Mouse (Mus musculus): Measurements from ENCODE around the gene Mettl3. TPM values are rescaled to one million over a fixed set of nuclear protein-coding genes. Genes with fewer than 3 reads are reported as not detected.

Mettl3 gene
- polyA plus RNA-seq, 1 experiment from 2014 or later: 50.1 TPM

- Histone ChIP-seq H3K4me1 (ENCODE audit: control insufficient read depth, insufficient read depth, low read length) (no peaks in the 10 kb centered on the region), H3K27ac (replicated peaks; ENCODE audit: low read depth, low read length) (no peak overlapping the region), H3K36me3 (replicated peaks; ENCODE audit: control insufficient read depth, insufficient read depth, low read depth, low read length) (no peaks in the 10 kb centered on the region), H3K4me3 (ENCODE audit: low read depth, low read length) (no peak overlapping the region), H3K27me3 (ENCODE audit: control insufficient read depth, insufficient read depth, low read length) (no peaks in the 10 kb centered on the region), H3K4me2 (ENCODE audit: low read depth, low read length) (peak overlapping the region; percentile 11; the same call in 1 of the 2 replicates), H3K9ac (replicated peaks; ENCODE audit: low read length) (no peak overlapping the region), H3K9me3 (replicated peaks; ENCODE audit: control insufficient read depth, low read length) (no peaks in the 10 kb centered on the region)
- DNase-seq (ENCODE audit: low spot score) (peak; percentile 53), ATAC-seq (replicated peaks; ENCODE audit: insufficient number of reproducible peaks, low FRiP score, low TSS enrichment, low read depth) (0 out of 2 replicates have a peak, but pooled peaks have one; percentile 27)
- WGBS: 7% methylated on average over 4 of the region's 4 CpGs
Measured at GRCm38 (mm10) chr14:52325890-52326289, 21.0 kb upstream of the Mettl3 start.

- DNase-seq (ENCODE audit: low spot score) (no peak), ATAC-seq (replicated peaks; ENCODE audit: insufficient number of reproducible peaks, low FRiP score, low TSS enrichment, low read depth) (no peak)
- WGBS: 65% methylated on average over 6 of the region's 6 CpGs
- no peaks in the 10 kb centered on the region for H3K9me3 ChIP-seq (replicated peaks; ENCODE audit: control insufficient read depth, low read length)
- no peak overlapping the region for H3K4me2 ChIP-seq (ENCODE audit: low read depth, low read length)
- no peak overlapping the region for H3K27ac ChIP-seq (replicated peaks; ENCODE audit: low read depth, low read length)
- H3K4me1 ChIP-seq (ENCODE audit: control insufficient read depth, insufficient read depth, low read length): peaks cover 6% of the 10 kb centered on the region; the same call in 1 of the 2 replicates
- no peaks in the 10 kb centered on the region for H3K27me3 ChIP-seq (ENCODE audit: control insufficient read depth, insufficient read depth, low read length)
- H3K36me3 ChIP-seq (replicated peaks; ENCODE audit: control insufficient read depth, insufficient read depth, low read depth, low read length): peaks cover 4% of the 10 kb centered on the region
- H3K9ac ChIP-seq (replicated peaks; ENCODE audit: low read length): no peak overlapping the region
- no peak overlapping the region for H3K4me3 ChIP-seq (ENCODE audit: low read depth, low read length)
Measured at GRCm38 (mm10) chr14:52319361-52319760, 14.4 kb upstream of the Mettl3 start.

GRCm38 (mm10) chr14:52316441-52317225 is 11.7 kb upstream of the Mettl3 start:
- peaks cover 27% of the 10 kb centered on the region for H3K36me3 ChIP-seq (replicated peaks; ENCODE audit: control insufficient read depth, insufficient read depth, low read depth, low read length)

GRCm38 (mm10) chr14:52315792-52316440 is 11.0 kb upstream of the Mettl3 start:
- peak overlapping the region; percentile 89 for H3K27ac ChIP-seq (replicated peaks; ENCODE audit: low read depth, low read length)
- H3K4me2 ChIP-seq (ENCODE audit: low read depth, low read length): peak overlapping the region; percentile 87
- peak; percentile 86 for ATAC-seq (replicated peaks; ENCODE audit: insufficient number of reproducible peaks, low FRiP score, low TSS enrichment, low read depth)
- 0% methylated on average over 29 of the region's 41 CpGs for WGBS
- no peaks in the 10 kb centered on the region for H3K9me3 ChIP-seq (replicated peaks; ENCODE audit: control insufficient read depth, low read length)
- DNase-seq (ENCODE audit: low spot score): peak; percentile 87
- H3K4me3 ChIP-seq (ENCODE audit: low read depth, low read length): peak overlapping the region; percentile 80
- H3K27me3 ChIP-seq (ENCODE audit: control insufficient read depth, insufficient read depth, low read length): no peaks in the 10 kb centered on the region
- H3K9ac ChIP-seq (replicated peaks; ENCODE audit: low read length): peak overlapping the region; percentile 94
- peaks cover 9% of the 10 kb centered on the region for H3K4me1 ChIP-seq (ENCODE audit: control insufficient read depth, insufficient read depth, low read length)
- peaks cover 27% of the 10 kb centered on the region for H3K36me3 ChIP-seq (replicated peaks; ENCODE audit: control insufficient read depth, insufficient read depth, low read depth, low read length)

More at GRCm38 (mm10) chr14:52316441-52317225, 11.7 kb upstream of the Mettl3 start:
- H3K4me2 ChIP-seq (ENCODE audit: low read depth, low read length): peak overlapping the region; percentile 87
- H3K27ac ChIP-seq (replicated peaks; ENCODE audit: low read depth, low read length): peak overlapping the region; percentile 89
- H3K9ac ChIP-seq (replicated peaks; ENCODE audit: low read length): peak overlapping the region; percentile 94
- peaks cover 9% of the 10 kb centered on the region for H3K4me1 ChIP-seq (ENCODE audit: control insufficient read depth, insufficient read depth, low read length)
- H3K27me3 ChIP-seq (ENCODE audit: control insufficient read depth, insufficient read depth, low read length): no peaks in the 10 kb centered on the region
- 5% methylated on average over 16 of the region's 16 CpGs for WGBS
- no peaks in the 10 kb centered on the region for H3K9me3 ChIP-seq (replicated peaks; ENCODE audit: control insufficient read depth, low read length)
- peak; percentile 72 for DNase-seq (ENCODE audit: low spot score)
- ATAC-seq (replicated peaks; ENCODE audit: insufficient number of reproducible peaks, low FRiP score, low TSS enrichment, low read depth): peak; percentile 80
- H3K4me3 ChIP-seq (ENCODE audit: low read depth, low read length): peak overlapping the region; percentile 80

GRCm38 (mm10) chr14:52315283-52315780 is 10.4 kb upstream of the Mettl3 start:
- DNase-seq (ENCODE audit: low spot score): no peak
- Histone ChIP-seq H3K27me3 (ENCODE audit: control insufficient read depth, insufficient read depth, low read length) (no peaks in the 10 kb centered on the region), H3K9me3 (replicated peaks; ENCODE audit: control insufficient read depth, low read length) (no peaks in the 10 kb centered on the region), H3K36me3 (replicated peaks; ENCODE audit: control insufficient read depth, insufficient read depth, low read depth, low read length) (peaks cover 29% of the 10 kb centered on the region), H3K9ac (replicated peaks; ENCODE audit: low read length) (peak overlapping the region; percentile 94), H3K4me1 (ENCODE audit: control insufficient read depth, insufficient read depth, low read length) (peaks cover 9% of the 10 kb centered on the region), H3K4me3 (ENCODE audit: low read depth, low read length) (peak overlapping the region; percentile 80), H3K4me2 (ENCODE audit: low read depth, low read length) (peak overlapping the region; percentile 87), H3K27ac (replicated peaks; ENCODE audit: low read depth, low read length) (peak overlapping the region; percentile 89)
- peak; percentile 4; the same call in 1 of the 2 replicates for ATAC-seq (replicated peaks; ENCODE audit: insufficient number of reproducible peaks, low FRiP score, low TSS enrichment, low read depth)
- WGBS: 7% methylated on average over 17 of the region's 17 CpGs

GRCm38 (mm10) chr14:52314808-52315150 is 9.9 kb upstream of the Mettl3 start:
- Histone ChIP-seq H3K36me3 (replicated peaks; ENCODE audit: control insufficient read depth, insufficient read depth, low read depth, low read length) (peaks cover 29% of the 10 kb centered on the region), H3K27ac (replicated peaks; ENCODE audit: low read depth, low read length) (no peak overlapping the region), H3K4me1 (ENCODE audit: control insufficient read depth, insufficient read depth, low read length) (peaks cover 9% of the 10 kb centered on the region), H3K4me2 (ENCODE audit: low read depth, low read length) (peak overlapping the region; percentile 87), H3K4me3 (ENCODE audit: low read depth, low read length) (peak overlapping the region; percentile 80), H3K27me3 (ENCODE audit: control insufficient read depth, insufficient read depth, low read length) (no peaks in the 10 kb centered on the region), H3K9ac (replicated peaks; ENCODE audit: low read length) (peak overlapping the region; percentile 94), H3K9me3 (replicated peaks; ENCODE audit: control insufficient read depth, low read length) (no peaks in the 10 kb centered on the region)
- DNase-seq (ENCODE audit: low spot score) (no peak), ATAC-seq (replicated peaks; ENCODE audit: insufficient number of reproducible peaks, low FRiP score, low TSS enrichment, low read depth) (no peak)
- 63% methylated on average over 8 of the region's 8 CpGs for WGBS

- H3K4me1 ChIP-seq (ENCODE audit: control insufficient read depth, insufficient read depth, low read length): peaks cover 9% of the 10 kb centered on the region
- WGBS: 88% methylated on average over 26 of the region's 26 CpGs
- no peak overlapping the region; the same call in 1 of the 2 replicates for H3K9ac ChIP-seq (replicated peaks; ENCODE audit: low read length)
Measured at GRCm38 (mm10) chr14:52313931-52314807, 9.2 kb upstream of the Mettl3 start.

More at GRCm38 (mm10) chr14:52313931-52314807, 9.2 kb upstream of the Mettl3 start:
- Histone ChIP-seq H3K9me3 (replicated peaks; ENCODE audit: control insufficient read depth, low read length) (no peaks in the 10 kb centered on the region), H3K4me3 (ENCODE audit: low read depth, low read length) (no peak overlapping the region; the same call in 1 of the 2 replicates), H3K27me3 (ENCODE audit: control insufficient read depth, insufficient read depth, low read length) (no peaks in the 10 kb centered on the region), H3K4me2 (ENCODE audit: low read depth, low read length) (peak overlapping the region; percentile 87; the same call in 1 of the 2 replicates), H3K27ac (replicated peaks; ENCODE audit: low read depth, low read length) (no peak overlapping the region), H3K36me3 (replicated peaks; ENCODE audit: control insufficient read depth, insufficient read depth, low read depth, low read length) (peaks cover 29% of the 10 kb centered on the region)
- no peak for ATAC-seq (replicated peaks; ENCODE audit: insufficient number of reproducible peaks, low FRiP score, low TSS enrichment, low read depth)
- no peak for DNase-seq (ENCODE audit: low spot score)
